Mouse (Mus musculus) monocyte, adult 5-6 weeks (primary cell): ENCODE data around the gene Acd. TPM values are rescaled to one million over a fixed set of nuclear protein-coding genes. Genes with fewer than 3 reads are reported as not detected.

Experiments
- ATAC-seq: fragments of 153-309, 156-312 bp; replicated peaks from 2 replicates; pipeline ENCODE4 v1.8.0; 2017; ENCODE audit warnings: mild to moderate bottlenecking; ENCODE audit not compliant: low TSS enrichment, insufficient number of reproducible peaks, severe bottlenecking, poor library complexity, low FRiP score
- total RNA-seq: library from RNA; stranded (forward); fragments of 200-1000, 200-491, 200-594 nt; gene quantifications from 3 replicates; pipeline ENCODE4 v1.2.3, GENCODE M21; 2017

Gene Acd
- total RNA-seq, 1 experiment from 2014 or later: 8.7 TPM

GRCm38 (mm10) chr8:105704146-105704812, 3.4 kb upstream of the Acd start:
- no peak for ATAC-seq

- no peak for ATAC-seq
Observed at GRCm38 (mm10) chr8:105702731-105703415, 2.0 kb upstream of the Acd start.

GRCm38 (mm10) chr8:105702001-105702401, 1.1 kb upstream of the Acd start:
- no peak for ATAC-seq

- ATAC-seq: peak; percentile 45
Observed at GRCm38 (mm10) chr8:105700566-105700965, 336 bp downstream of the Acd start.

- no peak for ATAC-seq
Observed at GRCm38 (mm10) chr8:105699488-105700215, 1.2 kb downstream of the Acd start.

- ATAC-seq: no peak
Observed at GRCm38 (mm10) chr8:105698734-105699133, 2.2 kb downstream of the Acd start.

- no peak for ATAC-seq
Observed at GRCm38 (mm10) chr8:105697196-105697780, 3.6 kb downstream of the Acd start.

- ATAC-seq: no peak
Observed at GRCm38 (mm10) chr8:105695080-105695780, 5.7 kb downstream of the Acd start.

GRCm38 (mm10) chr8:105694051-105694799, 6.7 kb downstream of the Acd start:
- ATAC-seq: no peak

- no peak for ATAC-seq
Observed at GRCm38 (mm10) chr8:105693648-105694047, 7.3 kb downstream of the Acd start.

GRCm38 (mm10) chr8:105692449-105693182, 8.3 kb downstream of the Acd start:
- no peak for ATAC-seq

- no peak for ATAC-seq
Observed at GRCm38 (mm10) chr8:105690978-105691377, 9.9 kb downstream of the Acd start.

- ATAC-seq: no peak
Observed at GRCm38 (mm10) chr8:105689983-105690360, 10.9 kb downstream of the Acd start.

- ATAC-seq: no peak
Observed at GRCm38 (mm10) chr8:105689256-105689982, 11.5 kb downstream of the Acd start.

GRCm38 (mm10) chr8:105688242-105688752, 12.6 kb downstream of the Acd start:
- ATAC-seq: no peak

- ATAC-seq: no peak
Observed at GRCm38 (mm10) chr8:105687512-105687911, 13.4 kb downstream of the Acd start.

- ATAC-seq: no peak
Observed at GRCm38 (mm10) chr8:105686551-105686950, 14.4 kb downstream of the Acd start.
